Mouse (Mus musculus) G1E (cell line): ENCODE data around the gene Yjefn3.

Experiments
- CTCF ChIP-seq: IDR thresholded peaks from 2 replicates; pipeline ENCODE4 v1.5.1; 2012; ENCODE audit warnings: low read depth, low read length, inconsistent platforms, mixed read lengths
- GATA1 ChIP-seq: IDR thresholded peaks from 2 replicates; pipeline ENCODE4 v1.6.1; 2012; ENCODE audit warnings: borderline replicate concordance, low read length, inconsistent platforms, mixed read lengths
- GATA2 ChIP-seq: IDR thresholded peaks from 2 replicates; pipeline ENCODE4 v1.6.1; 2012; ENCODE audit warnings: low read depth, low read length, inconsistent platforms, borderline replicate concordance
- POLR2AphosphoS5 ChIP-seq: IDR thresholded peaks from 2 replicates; pipeline ENCODE4 v1.6.1; 2012; ENCODE audit warnings: low read depth, low read length, inconsistent platforms; ENCODE audit not compliant: insufficient replicate concordance
- TAL1 ChIP-seq: conservative IDR thresholded peaks from 2 replicates; pipeline ENCODE4 v1.6.1; 2012; ENCODE audit warnings: low read depth, low read length, inconsistent platforms, mixed read lengths

DNA sequence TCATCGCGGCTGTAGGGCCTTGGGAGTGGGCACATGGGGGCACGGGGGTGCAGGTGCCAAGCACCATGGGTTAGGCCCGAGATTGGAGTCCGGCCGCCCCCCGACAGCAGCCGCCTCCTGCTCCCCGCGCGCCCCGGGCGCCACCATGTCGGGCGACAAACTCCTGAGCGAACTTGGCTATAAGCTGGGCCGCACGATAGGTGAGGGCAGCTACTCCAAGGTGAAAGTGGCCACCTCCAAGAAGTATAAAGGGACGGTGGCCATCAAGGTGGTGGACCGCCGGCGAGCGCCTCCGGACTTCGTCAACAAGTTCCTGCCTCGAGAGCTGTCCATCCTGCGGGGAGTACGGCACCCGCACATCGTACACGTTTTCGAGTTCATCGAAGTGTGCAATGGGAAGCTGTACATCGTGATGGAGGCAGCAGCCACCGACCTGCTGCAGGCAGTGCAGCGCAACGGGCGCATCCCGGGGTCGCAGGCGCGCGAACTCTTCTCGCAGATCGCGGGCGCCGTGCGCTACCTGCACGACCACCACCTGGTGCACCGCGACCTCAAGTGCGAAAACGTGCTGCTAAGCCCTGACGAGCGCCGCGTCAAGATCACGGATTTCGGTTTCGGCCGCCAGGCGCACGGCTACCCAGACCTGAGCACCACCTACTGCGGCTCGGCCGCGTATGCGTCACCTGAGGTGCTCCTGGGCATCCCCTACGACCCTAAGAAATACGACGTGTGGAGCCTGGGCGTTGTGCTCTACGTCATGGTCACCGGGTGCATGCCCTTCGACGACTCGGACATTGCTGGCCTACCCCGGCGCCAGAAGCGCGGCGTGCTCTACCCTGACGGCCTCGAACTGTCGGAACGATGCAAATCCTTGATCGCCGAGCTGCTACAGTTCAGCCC, at the start of gene Yjefn3, which contains the start of the genes Tssk6 and Ndufa13:
- TF ChIP-seq POLR2AphosphoS5: no peak
- TF ChIP-seq CTCF: no peak
- no peak for TF ChIP-seq TAL1
- TF ChIP-seq GATA1: no peak
- no peak for TF ChIP-seq GATA2
